10 mouse cellular contexts compared by ENCODE assay signal in the genomic region with DNA sequence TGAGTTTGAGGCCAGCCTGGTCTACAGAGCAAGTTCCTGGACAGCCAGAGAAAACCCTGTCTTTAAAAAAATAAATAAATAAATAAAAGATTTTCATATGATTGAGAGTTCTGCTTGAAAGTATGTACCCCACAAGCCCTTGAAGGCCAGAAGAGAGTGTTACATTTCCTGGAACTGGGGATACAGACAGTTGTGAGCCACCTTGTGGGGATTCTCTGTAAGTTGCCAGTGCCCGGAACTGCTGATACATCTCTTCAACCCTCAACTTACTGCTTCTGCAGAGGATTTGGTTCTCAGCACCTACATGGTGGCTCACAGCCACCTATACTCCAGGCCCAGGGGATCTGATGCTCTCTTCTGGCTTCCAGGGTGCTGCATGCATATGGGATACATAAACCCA. TPM values are rescaled to one million over a fixed set of nuclear protein-coding genes. Genes with fewer than 3 reads are reported as not detected.
A peak's percentile ranks its signal among the peaks of the same experiment; 100 is the strongest.
DNase-seq lines count a peak whose midpoint lies in the region; ATAC-seq and TF ChIP-seq lines count a peak whose summit lies in the region.
"Had no signal": no experiment of that assay in that cellular context is flagged by ENCODE, and none has a peak within 500 bp of the region (broad histone marks: within the 10 kb centered on the region; RNA-seq: fewer than 3 reads in every experiment).

No protein-coding gene starts in this region.

- no peak for TF ChIP-seq CTCF in kidney, adult 2 months (conservative IDR thresholded peaks at IDR 0.05; ENCODE audit: insufficient read depth, insufficient read length, low read depth, low read length)
- TF ChIP-seq CTCF in Patski (IDR thresholded peaks at IDR 0.05): peak; percentile 52
- TF ChIP-seq CTCF in liver, embryonic 14.5 days (IDR thresholded peaks at IDR 0.05; ENCODE audit: low read depth): peak; percentile 59

- H3K4me2 ChIP-seq in kidney, embryonic 15.5 days: no peak overlapping the region
- H3K4me2 ChIP-seq in liver, embryonic 14.5 days (ENCODE audit: low read depth): no peak overlapping the region

- H3K27me3 ChIP-seq in kidney, adult 2 months (replicated peaks; ENCODE audit: control insufficient read depth, insufficient read depth, low read length): no peaks in the 10 kb centered on the region
- no peaks in the 10 kb centered on the region for H3K27me3 ChIP-seq in kidney, embryonic 15.5 days
- no peaks in the 10 kb centered on the region for H3K27me3 ChIP-seq in Patski
- no peaks in the 10 kb centered on the region for H3K27me3 ChIP-seq in liver, embryonic 14.5 days (ENCODE audit: control insufficient read depth, insufficient read depth, low read length)

- POLR2A ChIA-PET in Patski (lab: Charles Lee): interaction anchor here (0.6 kb wide), 1 partner anchor 215 kb away, joined by 3 read pairs; no protein-coding TSS in a partner anchor

- peaks cover 8% of the 10 kb centered on the region; the same call in 1 of the 2 replicates for H3K4me1 ChIP-seq in kidney, adult 2 months (ENCODE audit: control insufficient read depth, insufficient read depth, low read length)
- peaks cover 13% of the 10 kb centered on the region for H3K4me1 ChIP-seq in kidney, embryonic 15.5 days
- peaks cover 35 to 43% of the 10 kb centered on the region in 2 experiments for H3K4me1 ChIP-seq in liver, embryonic 14.5 days (replicated peaks; ENCODE audit: control insufficient read depth in 2 of 2, insufficient read depth in 2 of 2, low read length in 1 of 2)

- CTCF ChIA-PET in Patski (lab: Charles Lee): no interaction called here

- H3K27ac ChIP-seq in kidney, adult 2 months (ENCODE audit: insufficient read depth, low read depth, low read length): no peak overlapping the region
- H3K27ac ChIP-seq in kidney, embryonic 15.5 days: no peak overlapping the region
- H3K27ac ChIP-seq in liver, embryonic 14.5 days: no peak overlapping the region

- no peaks in the 10 kb centered on the region for H3K36me3 ChIP-seq in kidney, adult 2 months (ENCODE audit: control insufficient read depth, insufficient read depth, low read length)
- H3K36me3 ChIP-seq in kidney, embryonic 15.5 days: no peaks in the 10 kb centered on the region
- H3K36me3 ChIP-seq in liver, embryonic 14.5 days (replicated peaks; ENCODE audit: control insufficient read depth, insufficient read depth, low read depth): no peaks in the 10 kb centered on the region

- TF ChIP-seq EP300 in liver, embryonic 14.5 days (IDR thresholded peaks at IDR 0.05; ENCODE audit: low read depth): no peak

- no peak for TF ChIP-seq POLR2A in kidney, adult 2 months (IDR thresholded peaks at IDR 0.05; ENCODE audit: low read depth, low read length)

- no peaks in the 10 kb centered on the region for H3K9me3 ChIP-seq in kidney, embryonic 15.5 days (replicated peaks)
- no peaks in the 10 kb centered on the region for H3K9me3 ChIP-seq in liver, embryonic 14.5 days (ENCODE audit: control insufficient read depth, low read length)

- WGBS in kidney, adult 2 months: 48% methylated on average over 1 of the region's 1 CpGs
- WGBS in kidney, embryonic 15.5 days: 57% methylated on average over 1 of the region's 1 CpGs
- 8% methylated on average over 1 of the region's 1 CpGs for WGBS in liver, embryonic 14.5 days (ENCODE audit: insufficient replicate concordance)

- H3K9ac ChIP-seq in kidney, embryonic 15.5 days: no peak overlapping the region
- no peak overlapping the region for H3K9ac ChIP-seq in liver, embryonic 14.5 days (replicated peaks)

- DNase-seq in kidney, adult 2 months: peak; percentile 35
- DNase-seq in CD4-positive helper T cell, adult 2 months (ENCODE audit: low read depth, low spot score): peak; percentile 23
- DNase-seq in Patski (ENCODE audit: low read depth, low spot score): no peak
- peak in 1 of 3 experiments; percentile 51 for DNase-seq in liver, embryonic 14.5 days (ENCODE audit: low read depth in 3 of 3, low spot score in 3 of 3)
- no peak for DNase-seq in urinary bladder, postnatal 14 days (ENCODE audit: low spot score)
- no peak for DNase-seq in gastrocnemius, postnatal 4 days (ENCODE audit: low spot score in 2 of 2)
- DNase-seq: cerebellum, postnatal 10 days; kidney, adult 8-10 months; lung, postnatal 10 days had no signal

- no peak overlapping the region for H3K4me3 ChIP-seq in kidney, adult 2 months (ENCODE audit: insufficient read depth, low read depth, low read length)
- H3K4me3 ChIP-seq in kidney, embryonic 15.5 days (replicated peaks): no peak overlapping the region
- no peak overlapping the region for H3K4me3 ChIP-seq in liver, embryonic 14.5 days (ENCODE audit: insufficient read depth in 1 of 2, low read depth in 2 of 2, low read length in 2 of 2)

- in situ Hi-C loops in Patski (cut with MboI; ENCODE audit: low pct_unique_long_range_greater_than_20kb): no loop called here

- ATAC-seq in kidney, embryonic 15.5 days (replicated peaks; ENCODE audit: low FRiP score): no peak
- no peak for ATAC-seq in Patski
- no peak for ATAC-seq in liver, embryonic 14.5 days (ENCODE audit: insufficient read depth)

RNA-seq across cellular contexts. Expression of gene Tab1, which starts 5.7 kb away (rescaled TPM):
- polyA plus RNA-seq in kidney, adult 2 months (2012; rRNA removed): 26.7 and 28.5 TPM in 2 replicates
- 34.6 and 39.1 TPM in 2 replicates for polyA plus RNA-seq in kidney, embryonic 15.5 days (2015; fragmentation: Nextera tagmentation; extraction: Ambion mirVana)
- polyA plus RNA-seq in Patski (2021): 32.3 TPM
- polyA plus RNA-seq in liver, embryonic 14.5 days (2012; rRNA removed): 11.2 and 11.9 TPM in 2 replicates
- 9.4 and 10.8 TPM in 2 replicates for polyA plus RNA-seq in liver, embryonic 14.5 days (2014; fragmentation: Nextera tagmentation; extraction: Ambion mirVana)
- total RNA-seq in gastrocnemius, postnatal 4 days (2021): 10 to 100 TPM; 19.3 to 20.2 TPM

RNA-seq across cellular contexts. Expression of gene Rpl3, which starts 35.5 kb away (rescaled TPM):
- polyA plus RNA-seq in kidney, adult 2 months (2012; rRNA removed): 511 and 689 TPM in 2 replicates
- polyA plus RNA-seq in kidney, embryonic 15.5 days (2015; fragmentation: Nextera tagmentation; extraction: Ambion mirVana): 1,112 and 1,115 TPM in 2 replicates
- 938 TPM for polyA plus RNA-seq in Patski (2021)
- 530 and 765 TPM in 2 replicates for polyA plus RNA-seq in liver, embryonic 14.5 days (2012; rRNA removed)
- 774 and 804 TPM in 2 replicates for polyA plus RNA-seq in liver, embryonic 14.5 days (2014; fragmentation: Nextera tagmentation; extraction: Ambion mirVana)
- 100 to 1,000 TPM; 475 to 533 TPM for total RNA-seq in gastrocnemius, postnatal 4 days (2021)

RNA-seq across cellular contexts. Expression of gene Syngr1, which starts 36.1 kb away (rescaled TPM):
- 94.8 and 106 TPM in 2 replicates for polyA plus RNA-seq in kidney, adult 2 months (2012; rRNA removed)
- 10.9 and 11.2 TPM in 2 replicates for polyA plus RNA-seq in kidney, embryonic 15.5 days (2015; fragmentation: Nextera tagmentation; extraction: Ambion mirVana)
- 91.6 TPM for polyA plus RNA-seq in Patski (2021)
- polyA plus RNA-seq in liver, embryonic 14.5 days (2012; rRNA removed): 10.4 and 12.0 TPM in 2 replicates
- polyA plus RNA-seq in liver, embryonic 14.5 days (2014; fragmentation: Nextera tagmentation; extraction: Ambion mirVana): 14.4 and 17.3 TPM in 2 replicates
- 1 to 10 TPM; 8.7 to 8.8 TPM for total RNA-seq in gastrocnemius, postnatal 4 days (2021)

RNA-seq across cellular contexts. Expression of gene Mgat3, which starts 46.3 kb away (rescaled TPM):
- 70.5 and 77.1 TPM in 2 replicates for polyA plus RNA-seq in kidney, adult 2 months (2012; rRNA removed)
- polyA plus RNA-seq in kidney, embryonic 15.5 days (2015; fragmentation: Nextera tagmentation; extraction: Ambion mirVana): 6.4 and 7.3 TPM in 2 replicates
- polyA plus RNA-seq in Patski (2021): 41.0 TPM
- polyA plus RNA-seq in liver, embryonic 14.5 days (2012; rRNA removed): 0.95 and 1.0 TPM in 2 replicates
- polyA plus RNA-seq in liver, embryonic 14.5 days (2014; fragmentation: Nextera tagmentation; extraction: Ambion mirVana): 0.33 and 0.45 TPM in 2 replicates
- total RNA-seq in gastrocnemius, postnatal 4 days (2021): 1 to 10 TPM; 4.1 to 4.5 TPM

Comparison
In these comparisons a context has a peak if more than half of its experiments do, and no peak if none do; other contexts are left out.
1. DNase-seq: peak in kidney, adult 2 months (single experiment) and CD4-positive helper T cell, adult 2 months (single experiment); none in Patski (single experiment), urinary bladder, postnatal 14 days (single experiment) and gastrocnemius, postnatal 4 days (0 of 2).